Mouse (Mus musculus) heart, adult 2 months (tissue): Measurements from ENCODE around the gene Btbd9. TPM values are rescaled to one million over a fixed set of nuclear protein-coding genes. Genes with fewer than 3 reads are reported as not detected.

Source experiments
- DNase-seq, 2 experiments: peaks; one replicate each; pipeline ENCODE4 v3.0.0; 2021
- H3K27ac ChIP-seq: fragments of 200-600 bp; 2 replicates; pipeline ENCODE4 v1.8.1; 2022
- H3K27me3 ChIP-seq: fragments of 200-500 bp; 2 replicates; pipeline ENCODE4 v1.6.1; 2012; ENCODE audit warnings: mild to moderate bottlenecking, low read length, inconsistent platforms, mixed read lengths; ENCODE audit not compliant: control insufficient read depth, insufficient read depth
- H3K36me3 ChIP-seq: fragments of 200-500 bp; 2 replicates; pipeline ENCODE4 v1.6.1; 2012; ENCODE audit warnings: low read length, inconsistent platforms; ENCODE audit not compliant: control insufficient read depth, insufficient read depth
- H3K4me1 ChIP-seq: fragments of 200-500 bp; 2 replicates; pipeline ENCODE4 v1.6.1; 2011; ENCODE audit warnings: low read length; ENCODE audit not compliant: control insufficient read depth, insufficient read depth
- H3K4me3 ChIP-seq: fragments of 200-600 bp; 2 replicates; pipeline ENCODE4 v1.8.1; 2022
- H3K79me2 ChIP-seq: fragments of 200-500 bp; replicated peaks from 2 replicates; pipeline ENCODE4 v1.6.1; 2012; ENCODE audit warnings: mild to moderate bottlenecking, inconsistent platforms, low read length, moderate library complexity, mixed read lengths; ENCODE audit not compliant: control insufficient read depth, insufficient read depth
- H3K9ac ChIP-seq: fragments of 200-500 bp; 2 replicates; pipeline ENCODE4 v1.6.1; 2012; ENCODE audit warnings: low read depth, mild to moderate bottlenecking, control low read depth, inconsistent platforms, low read length, mixed read lengths
- CTCF ChIP-seq: fragments of 200-600 bp; IDR thresholded peaks from 2 replicates; pipeline ENCODE4 v1.8.1; 2022; ENCODE audit warnings: antibody characterized with exemption, mild to moderate bottlenecking, moderate library complexity
- EP300 ChIP-seq: fragments of 200-500 bp; IDR thresholded peaks from 2 replicates; pipeline ENCODE4 v1.6.1; 2011; ENCODE audit warnings: low read depth, low read length, control low read depth; ENCODE audit not compliant: insufficient read depth
- POLR2A ChIP-seq: fragments of 200-500 bp; IDR thresholded peaks from 2 replicates; pipeline ENCODE4 v1.6.1; 2011; ENCODE audit warnings: mild to moderate bottlenecking, low read depth, low read length, control low read depth; ENCODE audit not compliant: insufficient read depth
- WGBS: fragments of 180-500 bp; shearing (Covaris S2); methylation state at CpG from one replicate; pipeline ENCODE4 v1.1.7; 2018; 5-methylcytosine and 5-hydroxymethylcytosine counted together
- intact Hi-C: fragments of 180-260 bp; cut with DNase I; formaldehyde crosslinking; loops from one replicate; pipeline ENCODE4 v1.15.1; 2025
- polyA plus RNA-seq: library from polyadenylated mRNA; depleted of rRNA; stranded (reverse); fragments of >200 nt; gene quantifications from 2 replicates; pipeline ENCODE4 v1.2.3, GENCODE M21; 2012
- total RNA-seq, 2 experiments: library from RNA; stranded (reverse); gene quantifications; 2 replicates each; pipeline ENCODE4 v1.2.3; 2021

The Btbd9 gene
- total and polyA plus RNA-seq, 3 experiments = 8.1 to 22.0 (median 20.9) TPM

DNA sequence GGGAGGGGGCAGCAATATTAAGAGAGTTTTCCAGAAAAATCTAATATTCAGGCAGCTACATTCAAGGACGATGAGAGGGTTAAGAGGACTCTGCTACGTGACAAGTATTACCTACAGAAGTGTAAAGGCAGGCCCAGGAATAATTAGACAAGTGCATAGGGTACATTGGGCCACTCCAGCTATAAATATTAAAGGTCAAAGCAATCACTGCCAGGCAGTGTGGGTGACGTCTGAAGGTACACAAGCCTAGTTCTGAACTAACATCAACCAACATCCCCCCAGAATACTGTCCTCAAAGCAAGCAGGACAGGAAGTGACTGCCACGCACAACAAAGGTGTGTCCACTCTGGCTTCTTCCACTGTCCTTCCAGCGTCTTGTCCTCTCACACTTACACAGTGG, 77.5 kb downstream of the Btbd9 start:
- WGBS = 61% methylated on average over 5 of the region's 5 CpGs
- no peak for DNase-seq
- Histone ChIP-seq H3K27ac (peak overlapping the region; percentile 34; the same call in 1 of the 2 replicates), H3K4me1 (peaks cover 4% of the 10 kb centered on the region; the same call in 1 of the 2 replicates), H3K79me2 (no peaks in the 10 kb centered on the region; the same call in 1 of the 2 replicates), H3K27me3 (no peaks in the 10 kb centered on the region), H3K4me3 (no peak overlapping the region), H3K9ac (no peak overlapping the region), H3K36me3 (no peaks in the 10 kb centered on the region)
- no peak for TF ChIP-seq POLR2A
- TF ChIP-seq EP300 = no peak
- no peak for TF ChIP-seq CTCF
- intact Hi-C loops = no loop called here

DNA sequence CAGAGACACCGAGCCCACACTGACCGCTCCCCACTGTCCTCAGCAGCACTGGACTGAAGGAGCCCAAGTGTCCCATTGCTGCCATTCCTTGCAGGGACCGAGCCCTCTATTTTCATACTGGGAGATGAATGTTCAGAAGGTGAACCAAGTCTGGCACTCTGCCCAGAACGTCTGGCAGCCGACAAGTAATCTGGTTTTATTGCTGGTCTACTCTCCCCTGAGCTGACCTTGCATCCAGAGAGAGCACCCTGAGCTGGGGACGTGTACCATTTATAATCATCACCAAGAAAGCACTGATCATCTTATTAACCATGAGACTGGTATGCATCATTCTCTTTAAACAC, 77.9 kb downstream of the Btbd9 start:
- Histone ChIP-seq H3K36me3 (no peaks in the 10 kb centered on the region), H3K79me2 (no peaks in the 10 kb centered on the region; the same call in 1 of the 2 replicates), H3K27ac (peak overlapping the region; percentile 34; the same call in 1 of the 2 replicates), H3K27me3 (no peaks in the 10 kb centered on the region), H3K4me3 (no peak overlapping the region), H3K9ac (no peak overlapping the region), H3K4me1 (peaks cover 4% of the 10 kb centered on the region; the same call in 1 of the 2 replicates)
- TF ChIP-seq POLR2A = no peak
- TF ChIP-seq EP300 = no peak
- TF ChIP-seq CTCF = no peak
- peak; percentile 70 to 82 for DNase-seq
- WGBS = 36% methylated on average over 6 of the region's 6 CpGs
- intact Hi-C loops = no loop called here

DNA sequence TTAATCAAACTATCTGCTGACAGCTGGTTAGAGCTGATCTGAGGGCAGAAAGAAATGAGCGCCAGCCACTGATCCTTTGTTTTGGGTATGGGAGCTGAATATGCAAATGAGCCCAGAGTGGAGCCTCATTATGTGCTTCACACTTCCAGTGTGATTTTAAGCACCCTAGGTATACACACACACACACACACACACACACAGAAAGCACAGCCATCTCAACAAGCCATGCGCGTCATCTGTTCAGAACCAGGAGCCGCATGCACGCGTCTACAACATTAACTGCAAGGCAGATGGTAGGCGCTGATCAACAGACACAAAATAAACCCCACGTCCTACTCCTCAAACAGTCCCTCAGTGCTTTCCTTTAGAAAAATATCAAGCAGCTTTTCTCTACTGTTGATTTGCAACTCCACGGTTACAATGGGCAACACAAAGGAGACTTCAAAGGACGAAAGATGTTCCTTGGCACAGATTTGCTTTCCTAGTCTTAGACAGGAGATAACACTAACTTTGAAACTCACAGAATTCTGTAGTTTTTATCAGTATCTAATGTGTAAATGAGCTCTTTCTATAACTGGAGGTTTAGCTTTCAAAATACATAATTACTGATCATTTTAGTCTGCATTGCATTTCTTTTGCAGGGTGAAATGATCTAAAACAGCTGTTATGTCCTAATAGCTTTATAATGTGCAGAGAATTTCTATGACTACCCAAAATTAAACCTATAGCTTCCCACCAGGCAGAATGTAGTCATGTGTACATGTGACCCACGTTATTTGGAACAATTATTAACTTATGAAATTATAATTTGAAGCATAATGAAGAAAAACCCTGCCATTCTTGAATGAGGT, 78.5 kb downstream of the Btbd9 start:
- no peak for DNase-seq
- 80% methylated on average over 11 of the region's 11 CpGs for WGBS
- H3K9ac ChIP-seq = no peak overlapping the region
- H3K79me2 ChIP-seq = no peaks in the 10 kb centered on the region; the same call in 1 of the 2 replicates
- TF ChIP-seq EP300 = no peak
- TF ChIP-seq POLR2A = no peak
- TF ChIP-seq CTCF = no peak
- intact Hi-C loops = no loop called here
- no peaks in the 10 kb centered on the region for H3K27me3 ChIP-seq
- no peak overlapping the region for H3K27ac ChIP-seq
- no peaks in the 10 kb centered on the region for H3K36me3 ChIP-seq
- peaks cover 4% of the 10 kb centered on the region; the same call in 1 of the 2 replicates for H3K4me1 ChIP-seq
- H3K4me3 ChIP-seq = no peak overlapping the region

DNA sequence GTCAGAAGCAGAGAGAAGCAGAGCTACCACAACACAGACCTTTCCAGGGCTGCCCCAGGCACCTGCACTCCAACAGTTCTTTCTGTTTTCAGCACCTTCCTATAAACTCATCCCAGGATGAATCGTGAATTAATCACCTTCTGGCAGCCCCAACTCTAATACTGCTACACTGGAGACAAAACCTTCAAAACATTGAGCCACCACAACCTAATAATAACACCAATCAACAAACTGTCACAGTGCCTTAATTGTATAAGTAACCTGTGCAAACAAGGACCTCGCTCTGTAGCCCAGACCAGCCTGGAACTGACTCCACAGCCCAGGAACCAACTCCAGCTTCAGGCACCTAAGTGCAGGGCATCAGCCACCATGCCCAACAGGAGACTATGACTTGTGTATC, 80.7 kb downstream of the Btbd9 start:
- intact Hi-C loops = no loop called here
- H3K4me3 ChIP-seq = no peak overlapping the region
- TF ChIP-seq POLR2A = no peak
- no peak for TF ChIP-seq EP300
- no peak for TF ChIP-seq CTCF
- no peak overlapping the region for H3K9ac ChIP-seq
- no peak for DNase-seq
- peaks cover 4% of the 10 kb centered on the region; the same call in 1 of the 2 replicates for H3K4me1 ChIP-seq
- H3K36me3 ChIP-seq = no peaks in the 10 kb centered on the region
- no peak overlapping the region for H3K27ac ChIP-seq
- H3K27me3 ChIP-seq = no peaks in the 10 kb centered on the region
- H3K79me2 ChIP-seq = no peaks in the 10 kb centered on the region; the same call in 1 of the 2 replicates
- 86% methylated on average over 2 of the region's 2 CpGs for WGBS

DNA sequence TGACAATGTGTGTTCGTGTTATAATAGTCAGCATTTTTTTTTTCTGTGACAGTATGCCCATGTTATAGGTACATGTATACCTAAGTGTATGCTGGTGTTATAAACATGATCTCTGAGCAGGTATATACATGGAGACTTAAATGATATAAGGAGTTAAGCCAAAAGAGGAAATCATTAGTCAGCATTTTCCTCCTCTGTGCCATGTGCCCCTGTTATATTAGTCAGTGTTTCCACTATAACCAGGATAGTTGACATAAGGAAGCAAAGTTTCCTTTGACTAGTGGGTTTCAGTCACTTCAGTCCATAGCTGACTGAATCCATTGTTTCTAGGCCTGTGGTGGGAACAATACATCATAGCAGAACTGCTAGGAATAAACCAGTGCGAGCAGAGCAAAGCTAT, 81.1 kb downstream of the Btbd9 start:
- Histone ChIP-seq H3K27me3 (no peaks in the 10 kb centered on the region), H3K27ac (no peak overlapping the region), H3K36me3 (no peaks in the 10 kb centered on the region), H3K9ac (no peak overlapping the region), H3K4me3 (no peak overlapping the region), H3K4me1 (peaks cover 4% of the 10 kb centered on the region; the same call in 1 of the 2 replicates), H3K79me2 (no peaks in the 10 kb centered on the region; the same call in 1 of the 2 replicates)
- TF ChIP-seq EP300 = no peak
- TF ChIP-seq CTCF = no peak
- TF ChIP-seq POLR2A = no peak
- DNase-seq = no peak
- 86% methylated on average over 2 of the region's 2 CpGs for WGBS
- intact Hi-C loops = no loop called here

DNA sequence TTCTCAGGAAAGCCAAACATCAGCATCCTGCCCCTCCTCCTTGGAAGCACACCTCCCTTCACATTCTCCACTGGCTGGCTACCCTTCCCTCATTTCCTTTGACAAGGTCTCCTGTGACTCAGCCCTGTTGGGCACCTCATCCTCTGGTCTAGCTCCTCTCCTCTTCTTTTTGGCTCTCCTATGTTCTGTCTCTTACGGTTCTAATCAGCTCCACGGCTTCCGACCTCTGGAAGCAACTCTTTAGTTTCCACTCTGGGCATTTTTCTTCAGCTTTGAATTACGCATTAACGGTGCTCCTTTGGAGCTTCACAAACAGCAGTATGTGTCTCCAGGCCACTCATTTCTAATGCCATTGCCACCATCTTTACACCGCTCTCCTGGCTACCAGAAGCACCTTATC, 82.8 kb downstream of the Btbd9 start:
- no peak for DNase-seq
- Histone ChIP-seq H3K4me3 (no peak overlapping the region), H3K36me3 (no peaks in the 10 kb centered on the region), H3K4me1 (no peaks in the 10 kb centered on the region), H3K9ac (no peak overlapping the region), H3K27ac (no peak overlapping the region), H3K27me3 (no peaks in the 10 kb centered on the region), H3K79me2 (no peaks in the 10 kb centered on the region; the same call in 1 of the 2 replicates)
- intact Hi-C loops = no loop called here
- WGBS = 92% methylated on average over 6 of the region's 6 CpGs
- no peak for TF ChIP-seq CTCF
- TF ChIP-seq EP300 = no peak
- TF ChIP-seq POLR2A = no peak
